Mouse (Mus musculus) brain, embryonic 14.5 days (tissue): ENCODE measurements around the gene Alyref2.

Experiments used
- CTCF ChIP-seq: fragments of 200-500 bp; IDR thresholded peaks from 2 replicates; pipeline ENCODE4 v1.5.1; 2012; ENCODE audit warnings: inconsistent platforms, mild to moderate bottlenecking, moderate library complexity, borderline replicate concordance; ENCODE audit not compliant: insufficient read depth, insufficient read length; ENCODE audit errors: extremely low read depth
- POLR2A ChIP-seq: fragments of 200-500 bp; IDR thresholded peaks from 2 replicates; pipeline ENCODE4 v1.6.1; 2012; ENCODE audit warnings: mild to moderate bottlenecking, inconsistent platforms, borderline replicate concordance; ENCODE audit not compliant: poor library complexity, insufficient read depth, insufficient read length, severe bottlenecking; ENCODE audit errors: extremely low read depth

DNA sequence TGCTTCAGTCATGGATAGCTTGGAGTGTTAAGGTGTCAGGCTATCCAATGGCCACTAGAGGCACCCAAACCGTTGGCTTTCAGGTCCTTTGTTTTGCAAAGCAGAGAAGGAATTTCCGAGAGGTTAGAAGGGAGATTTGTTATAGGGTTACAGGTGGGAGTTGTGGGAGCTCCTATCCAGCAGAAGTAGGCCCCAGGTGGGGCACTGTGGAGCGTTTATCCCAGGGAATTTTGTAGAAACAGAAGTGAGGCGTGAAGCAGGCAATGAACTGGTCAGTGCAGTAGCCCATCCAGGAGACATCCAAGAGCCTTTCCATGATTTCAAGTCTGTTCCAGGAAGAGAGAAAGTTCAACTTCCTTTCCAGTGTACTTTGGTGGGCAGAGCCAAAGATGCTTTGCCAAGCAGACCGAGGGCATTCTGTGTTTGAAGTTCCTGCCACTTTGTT is 1.6 kb upstream of the Alyref2 start:
- TF ChIP-seq CTCF (peak; percentile 67; the same call in 1 of the 2 replicates), POLR2A (no peak)
